In genomic region chr14:8139724-8140710, GRCm38 (mm10) we compare ENCODE assay signal across 12 mouse cellular contexts. TPM values are rescaled to one million over a fixed set of nuclear protein-coding genes. Genes with fewer than 3 reads are reported as not detected.
DNase-seq lines count a peak whose midpoint lies in the region; ATAC-seq and TF ChIP-seq lines count a peak whose summit lies in the region.
"Had no signal": no experiment of that assay in that cellular context is flagged by ENCODE, and none has a peak within 500 bp of the region (broad histone marks: within the 10 kb centered on the region; RNA-seq: fewer than 3 reads in every experiment).

No protein-coding gene starts in this region.

- H3K36me3 ChIP-seq in spleen, adult 2 months (ENCODE audit: control insufficient read depth, insufficient read depth, low read length), result peaks cover 43% of the 10 kb centered on the region
- H3K36me3 ChIP-seq in forebrain, embryonic 10.5 days (replicated peaks), result peaks cover 17% of the 10 kb centered on the region
- peaks cover 15% of the 10 kb centered on the region for H3K36me3 ChIP-seq in midbrain, embryonic 15.5 days (replicated peaks)

- H3K27me3 ChIP-seq in spleen, adult 2 months (ENCODE audit: control insufficient read depth, insufficient read depth, low read length), result no peaks in the 10 kb centered on the region
- H3K27me3 ChIP-seq in forebrain, embryonic 10.5 days (ENCODE audit: poor library complexity, severe bottlenecking), result no peaks in the 10 kb centered on the region
- H3K27me3 ChIP-seq in midbrain, embryonic 15.5 days (replicated peaks), result no peaks in the 10 kb centered on the region
- H3K27me3 ChIP-seq: heart, embryonic 13.5 days; megakaryocyte, embryonic 14.5 days had no signal

- no peak overlapping the region for H3K9ac ChIP-seq in midbrain, embryonic 15.5 days
- H3K9ac ChIP-seq: heart, embryonic 13.5 days had no signal

- peak; percentile 65 for ATAC-seq in midbrain, embryonic 15.5 days (replicated peaks)
- ATAC-seq in activated CD4-positive, CD25-positive, alpha-beta regulatory T cell, adult 4 months, result no peak
- ATAC-seq: inflammation-experienced regulatory T-cells, adult 6 months had no signal

- peak overlapping the region; percentile 82 for H3K27ac ChIP-seq in spleen, adult 2 months (ENCODE audit: insufficient read depth, low read length)
- peak overlapping the region; percentile 74 for H3K27ac ChIP-seq in forebrain, embryonic 10.5 days
- no peak overlapping the region for H3K27ac ChIP-seq in midbrain, embryonic 15.5 days
- H3K27ac ChIP-seq: heart, embryonic 13.5 days had no signal

- no peak overlapping the region for H3K4me3 ChIP-seq in spleen, adult 2 months (ENCODE audit: extremely low read depth, insufficient read depth, insufficient read length)
- H3K4me3 ChIP-seq in forebrain, embryonic 10.5 days, result no peak overlapping the region
- no peak overlapping the region for H3K4me3 ChIP-seq in midbrain, embryonic 15.5 days
- H3K4me3 ChIP-seq: heart, embryonic 13.5 days; megakaryocyte, embryonic 14.5 days had no signal

- H3K4me2 ChIP-seq in midbrain, embryonic 15.5 days, result no peak overlapping the region
- H3K4me2 ChIP-seq: heart, embryonic 13.5 days had no signal

- TF ChIP-seq CTCF in spleen, adult 2 months (IDR thresholded peaks at IDR 0.05; ENCODE audit: extremely low read depth, insufficient read depth, insufficient read length, insufficient replicate concordance), result no peak

- TF ChIP-seq POLR2A in spleen, adult 2 months (IDR thresholded peaks at IDR 0.05; ENCODE audit: low read depth, low read length), result no peak

- H3K4me1 ChIP-seq in spleen, adult 2 months (ENCODE audit: control insufficient read depth, insufficient read depth, insufficient read length), result peaks cover 4% of the 10 kb centered on the region; the same call in 1 of the 2 replicates
- peaks cover 25% of the 10 kb centered on the region for H3K4me1 ChIP-seq in forebrain, embryonic 10.5 days
- H3K4me1 ChIP-seq in midbrain, embryonic 15.5 days, result no peaks in the 10 kb centered on the region

- no peaks in the 10 kb centered on the region for H3K9me3 ChIP-seq in forebrain, embryonic 10.5 days
- H3K9me3 ChIP-seq in midbrain, embryonic 15.5 days, result no peaks in the 10 kb centered on the region
- H3K9me3 ChIP-seq: heart, embryonic 13.5 days; megakaryocyte, embryonic 14.5 days had no signal

- 72% methylated on average over 23 of the region's 23 CpGs for WGBS in spleen, adult 2 months
- WGBS in forebrain, embryonic 10.5 days, result 39% methylated on average over 23 of the region's 23 CpGs
- 36% methylated on average over 23 of the region's 23 CpGs for WGBS in midbrain, embryonic 15.5 days

- DNase-seq in spleen, adult 2 months (ENCODE audit: low read depth in 1 of 2, low spot score in 2 of 2), result peak in 1 of 2 experiments; percentile 40
- DNase-seq in spleen, postnatal 4 days (ENCODE audit: low spot score in 2 of 2), result no peak
- peak; percentile 18 for DNase-seq in forebrain, embryonic 10.5 days (ENCODE audit: extremely low spot score, low spot score)
- DNase-seq in adrenal gland, adult 8-10 months, result no peak
- no peak for DNase-seq in MN1 (ENCODE audit: low spot score)
- DNase-seq: left cerebral cortex, postnatal 4 days; lung, adult 2 months had no signal

RNA-seq across cellular contexts. Expression of gene Pdhb, which starts 32.8 kb away (rescaled TPM):
- 21.1 and 21.9 TPM in 2 replicates for polyA plus RNA-seq in spleen, adult 2 months (2012; rRNA removed)
- 205 and 209 TPM in 2 replicates for polyA plus RNA-seq in forebrain, embryonic 10.5 days (2016; fragmentation: Nextera tagmentation; extraction: Ambion mirVana)
- polyA plus RNA-seq in midbrain, embryonic 15.5 days (2015; fragmentation: Nextera tagmentation; extraction: Ambion mirVana), result 245 TPM in 2 replicates
- 100 to 1,000 TPM; 184 to 265 (median 230) TPM for total RNA-seq in adrenal gland, adult 8-10 months (2022)
- 100 to 1,000 TPM; 117 to 121 TPM for polyA plus RNA-seq in activated CD4-positive, CD25-positive, alpha-beta regulatory T cell, adult 4 months (2017; shearing (Covaris generic))

RNA-seq across cellular contexts. Expression of gene Pxk, which starts 42.0 kb away (rescaled TPM):
- 42.5 and 46.2 TPM in 2 replicates for polyA plus RNA-seq in spleen, adult 2 months (2012; rRNA removed)
- 15.5 and 17.0 TPM in 2 replicates for polyA plus RNA-seq in forebrain, embryonic 10.5 days (2016; fragmentation: Nextera tagmentation; extraction: Ambion mirVana)
- polyA plus RNA-seq in midbrain, embryonic 15.5 days (2015; fragmentation: Nextera tagmentation; extraction: Ambion mirVana), result 66.0 and 67.5 TPM in 2 replicates
- total RNA-seq in adrenal gland, adult 8-10 months (2022), result 10 to 100 TPM; 62.3 to 72.3 (median 68.1) TPM
- polyA plus RNA-seq in activated CD4-positive, CD25-positive, alpha-beta regulatory T cell, adult 4 months (2017; shearing (Covaris generic)), result 10 to 100 TPM; 31.6 to 42.7 TPM

RNA-seq across cellular contexts. Expression of gene Rpp14, which starts 59.9 kb away (rescaled TPM):
- 3.0 and 4.7 TPM in 2 replicates for polyA plus RNA-seq in spleen, adult 2 months (2012; rRNA removed)
- 61.0 and 61.5 TPM in 2 replicates for polyA plus RNA-seq in forebrain, embryonic 10.5 days (2016; fragmentation: Nextera tagmentation; extraction: Ambion mirVana)
- 43.8 and 46.3 TPM in 2 replicates for polyA plus RNA-seq in midbrain, embryonic 15.5 days (2015; fragmentation: Nextera tagmentation; extraction: Ambion mirVana)
- 10 to 100 TPM; 35.2 to 44.8 (median 41.3) TPM for total RNA-seq in adrenal gland, adult 8-10 months (2022)
- 10 to 100 TPM; 35.2 to 38.5 TPM for polyA plus RNA-seq in activated CD4-positive, CD25-positive, alpha-beta regulatory T cell, adult 4 months (2017; shearing (Covaris generic))
